Mouse (Mus musculus): Measurements from ENCODE around the gene Timm22.

Timm22 gene

DNA sequence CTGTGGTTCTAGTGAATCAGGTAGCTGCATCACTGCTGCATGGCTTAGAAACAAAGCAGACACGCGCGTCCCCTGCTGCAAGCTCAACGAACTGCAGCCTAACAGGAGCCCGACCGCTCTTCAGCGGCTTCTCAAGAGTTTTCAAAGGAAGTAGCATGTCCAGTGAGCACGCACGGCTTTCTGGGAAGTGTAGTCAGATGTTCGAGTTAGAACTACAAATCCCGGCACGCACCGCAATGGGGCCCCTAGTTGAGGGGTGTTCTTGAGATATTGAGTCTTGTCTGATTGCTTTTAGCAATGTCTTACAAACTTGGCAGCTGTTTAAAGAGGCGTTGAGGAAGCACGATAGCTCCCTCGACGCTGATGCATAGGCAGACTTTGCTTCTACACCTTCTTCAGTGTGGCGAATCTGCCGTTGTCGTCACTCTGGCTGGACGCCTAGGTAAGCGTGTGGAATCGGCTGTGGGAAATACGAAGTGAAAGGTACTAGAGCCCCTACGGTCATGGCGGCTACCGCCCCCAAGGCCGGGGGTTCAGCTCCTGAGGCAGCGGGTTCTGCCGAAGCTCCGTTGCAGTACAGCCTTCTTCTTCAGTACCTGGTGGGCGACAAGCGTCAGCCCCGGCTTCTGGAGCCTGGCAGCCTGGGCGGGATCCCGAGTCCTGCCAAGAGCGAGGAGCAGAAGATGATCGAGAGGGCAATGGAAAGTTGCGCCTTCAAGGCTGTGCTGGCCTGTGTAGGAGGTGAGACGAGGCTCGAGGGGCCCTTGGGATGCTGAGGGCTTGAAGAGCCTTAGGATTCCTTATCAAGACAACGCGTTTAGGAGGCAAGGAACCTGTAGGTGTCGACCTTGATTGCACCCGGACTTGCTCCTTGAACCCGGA lies at the start of gene Timm22:
Timm22 (plus strand) TSS at position 251 of the 882 bp plus-strand sequence.
- DNase-seq (ENCODE audit: extremely low spot score, low read depth, low spot score): peak; percentile 99

DNA sequence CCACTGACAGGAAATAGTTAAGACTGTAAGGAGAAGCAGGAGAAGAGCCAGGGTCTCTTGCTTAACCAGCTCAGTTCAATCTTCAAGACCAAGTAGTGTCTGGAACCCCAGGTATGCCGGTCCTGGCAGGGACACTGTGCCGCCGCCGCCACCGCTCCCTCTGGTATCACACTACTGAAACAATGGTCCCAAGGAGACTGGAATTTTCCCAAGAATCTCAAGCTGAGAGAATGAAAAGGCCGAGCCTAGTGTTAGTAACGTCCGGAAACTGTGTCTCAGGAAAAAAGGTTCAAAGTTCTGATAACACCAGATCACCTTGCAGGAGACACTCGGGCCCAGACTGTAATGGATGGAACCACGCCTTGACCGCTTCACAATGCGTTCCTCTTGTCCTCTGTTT lies 49.3 kb upstream of the Timm22 start:
- no peak for DNase-seq (ENCODE audit: extremely low spot score, low read depth, low spot score)

DNA sequence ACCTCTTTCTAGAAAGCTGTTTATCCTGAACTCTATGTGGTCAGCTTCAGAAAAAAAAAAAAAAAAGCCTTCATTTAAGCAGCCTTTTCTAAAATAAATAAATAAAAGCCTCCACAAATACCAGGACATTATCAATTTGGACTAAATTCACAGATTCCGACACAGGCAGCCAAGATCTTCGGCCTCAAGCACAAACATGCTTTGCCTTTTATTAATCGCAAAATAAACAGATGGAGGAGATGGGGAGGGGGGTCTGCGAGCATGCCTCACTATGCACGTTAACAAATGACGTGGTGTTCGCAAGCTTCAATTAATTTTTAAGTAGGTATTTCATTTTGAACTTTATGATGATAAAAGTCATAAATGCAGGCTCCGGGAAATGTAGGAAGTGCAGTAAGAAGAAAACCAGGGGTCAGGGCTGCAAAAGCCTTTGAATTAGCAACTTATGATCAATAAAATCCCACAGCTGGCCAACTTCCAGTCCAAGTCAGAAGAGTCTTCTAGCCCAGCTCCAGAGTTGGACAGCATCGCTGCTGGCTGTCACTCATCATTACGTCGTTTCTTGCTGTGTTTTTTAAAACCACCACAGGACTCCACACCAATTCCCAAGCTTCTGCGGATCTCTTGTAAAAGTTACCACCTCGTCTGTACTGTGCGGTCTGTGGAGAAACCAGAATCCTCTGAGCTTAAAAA lies 48.0 kb upstream of the Timm22 start:
- DNase-seq (ENCODE audit: extremely low spot score, low read depth, low spot score): no peak

DNA sequence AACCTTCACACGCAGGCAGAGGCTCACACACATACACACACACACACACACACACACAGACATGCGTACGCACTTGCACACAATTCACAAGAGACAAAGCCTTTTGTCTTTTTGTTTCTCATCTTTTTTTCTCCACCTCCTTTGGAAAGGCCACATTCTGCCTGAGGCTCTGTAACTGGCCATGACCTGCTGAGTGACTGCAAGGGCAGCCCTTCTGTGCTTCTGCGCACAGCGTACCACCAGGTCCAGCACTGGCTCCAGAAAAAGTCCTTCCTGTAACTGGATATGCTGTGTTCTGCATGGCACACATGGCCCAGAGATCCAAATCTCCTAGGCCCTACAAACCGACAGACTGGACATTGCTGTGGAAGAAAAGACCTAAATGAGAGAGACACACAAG lies 46.5 kb upstream of the Timm22 start:
- DNase-seq (ENCODE audit: extremely low spot score, low read depth, low spot score): no peak

DNA sequence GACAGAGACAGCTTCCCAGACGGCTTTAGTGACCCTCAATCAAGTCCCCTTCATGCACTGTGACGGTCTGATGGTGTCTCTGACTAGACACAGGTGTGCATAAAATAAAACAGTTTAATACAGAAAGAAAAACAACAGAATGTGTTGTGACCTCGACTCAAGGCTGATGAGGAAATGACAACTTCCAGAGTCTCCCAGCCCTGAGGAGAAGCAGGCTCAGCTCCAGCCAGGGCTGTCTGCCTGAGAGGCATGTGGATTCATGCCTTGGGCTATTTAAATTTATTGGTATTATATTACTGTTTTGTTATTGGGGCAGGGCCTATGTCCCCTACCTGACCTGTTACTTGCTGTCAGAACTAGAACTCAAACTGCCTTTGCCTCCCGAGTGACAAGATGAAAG lies 45.3 kb upstream of the Timm22 start:
- no peak for DNase-seq (ENCODE audit: extremely low spot score, low read depth, low spot score)

DNA sequence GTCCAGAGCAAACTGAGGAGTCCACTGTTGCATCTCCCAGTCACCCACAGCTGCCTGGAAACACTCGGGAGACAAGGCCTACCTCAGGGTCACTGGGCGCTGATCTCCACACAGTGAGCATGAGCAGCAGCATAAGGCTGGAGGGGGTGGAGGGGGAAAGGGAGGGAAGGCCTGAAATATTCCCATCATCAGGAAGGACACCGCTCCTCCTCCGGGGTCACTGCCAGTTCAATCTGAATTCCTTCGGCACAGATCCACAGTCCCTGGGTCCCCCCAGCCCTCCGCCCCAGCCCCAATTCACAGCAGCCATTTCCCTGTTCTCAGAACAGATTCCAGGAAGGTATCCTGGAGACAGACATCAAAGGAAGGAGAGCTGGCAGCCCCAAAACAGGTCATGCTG lies 43.6 kb upstream of the Timm22 start:
- no peak for DNase-seq (ENCODE audit: extremely low spot score, low read depth, low spot score)

DNA sequence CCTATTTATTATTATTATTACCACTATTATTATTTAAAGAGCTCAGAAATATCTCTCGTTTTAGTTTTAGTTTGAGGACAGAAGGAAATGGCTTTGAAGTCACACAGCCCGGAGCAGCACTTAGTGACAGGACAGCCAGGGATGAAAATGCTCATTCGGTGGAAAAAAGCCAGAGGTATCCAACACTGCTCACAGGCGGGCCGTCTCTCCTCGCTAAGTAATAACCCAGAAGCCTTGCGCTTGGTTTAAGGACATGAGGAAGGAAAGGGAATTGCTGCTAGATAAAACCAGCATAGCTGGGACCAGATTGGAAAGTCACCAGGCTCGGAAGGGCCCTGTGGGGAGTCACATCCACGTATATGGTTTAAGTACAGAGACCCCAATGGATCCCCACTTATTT lies 43.1 kb upstream of the Timm22 start:
- DNase-seq (ENCODE audit: extremely low spot score, low read depth, low spot score): no peak

DNA sequence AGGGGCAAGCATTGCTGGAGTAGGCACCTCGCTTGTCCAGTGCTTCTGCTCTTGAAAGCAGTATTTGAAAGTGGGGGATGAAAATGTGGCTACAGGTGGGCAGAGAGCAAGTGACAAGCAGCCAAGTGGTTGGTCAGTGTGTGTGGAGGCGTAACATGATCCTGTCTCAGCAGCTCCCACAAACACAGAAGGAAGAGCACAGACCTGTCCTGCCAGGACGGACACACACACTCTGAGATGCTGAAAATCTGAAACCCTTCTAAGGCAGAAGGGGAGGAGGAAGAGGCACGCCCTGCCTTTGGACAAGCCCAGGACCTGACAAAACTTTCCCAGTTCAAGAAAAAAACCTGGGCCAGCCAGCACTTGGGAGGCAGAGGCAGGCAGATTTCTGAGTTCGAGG lies 42.7 kb upstream of the Timm22 start:
- DNase-seq (ENCODE audit: extremely low spot score, low read depth, low spot score): no peak

DNA sequence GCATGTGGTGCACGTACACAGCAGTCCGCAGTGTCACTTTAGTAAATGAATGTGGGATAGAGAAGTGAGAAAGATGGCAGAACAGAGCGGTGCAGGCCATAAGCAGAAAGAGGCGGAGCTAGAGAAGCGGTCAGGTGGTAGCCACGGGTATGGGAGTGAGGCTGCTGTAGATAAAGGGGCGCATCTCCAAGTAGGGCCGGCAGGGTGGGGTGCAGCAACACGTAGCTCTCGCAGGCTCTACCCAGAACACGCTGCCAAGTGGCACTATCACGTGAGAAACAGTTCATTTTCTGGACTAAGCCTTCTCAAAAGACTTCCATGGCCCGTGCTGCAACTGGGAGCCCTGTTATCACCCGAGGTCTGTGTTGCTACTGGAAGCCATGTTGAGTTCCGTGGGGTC lies 40.0 kb upstream of the Timm22 start:
- no peak for DNase-seq (ENCODE audit: extremely low spot score, low read depth, low spot score)

DNA sequence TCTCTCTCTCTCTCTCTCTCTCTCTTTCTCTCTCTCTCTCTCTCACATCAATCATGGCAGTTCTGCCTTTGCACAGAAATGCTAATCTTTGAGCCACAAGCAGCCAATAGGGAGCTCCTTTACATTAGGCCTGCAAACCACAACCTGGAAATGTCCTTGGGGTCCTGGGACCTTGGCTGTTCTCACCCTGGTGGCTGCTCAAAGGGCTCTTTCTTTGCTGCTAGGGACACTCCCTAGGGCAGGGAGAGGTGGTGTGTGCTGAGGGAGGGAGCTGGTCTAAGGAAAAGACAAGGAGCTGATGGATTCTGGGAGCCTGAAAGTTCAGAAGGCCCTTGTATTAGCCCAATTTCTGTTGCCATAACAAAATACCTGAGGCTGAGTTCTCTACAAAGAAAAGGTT lies 36.3 kb upstream of the Timm22 start:
- DNase-seq (ENCODE audit: extremely low spot score, low read depth, low spot score): no peak

DNA sequence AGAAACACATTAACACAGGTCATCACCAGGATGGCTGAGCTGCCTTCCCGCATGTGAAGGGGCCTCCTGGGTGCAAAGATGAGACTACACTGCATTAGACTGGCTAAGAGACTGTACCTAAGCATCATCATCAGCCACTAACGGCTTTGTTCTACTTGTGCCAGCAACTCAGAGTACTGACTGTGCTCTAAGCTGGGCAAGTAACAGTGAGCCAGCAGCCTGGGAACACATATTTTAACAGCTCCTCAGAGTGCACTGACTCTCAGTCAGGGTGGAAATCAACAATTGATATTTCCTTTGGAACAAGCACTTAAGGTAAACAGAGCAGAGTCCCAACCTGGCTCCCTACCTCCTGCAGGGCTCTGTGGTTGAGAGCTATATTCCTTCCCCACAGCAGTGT lies 34.6 kb upstream of the Timm22 start:
- no peak for DNase-seq (ENCODE audit: extremely low spot score, low read depth, low spot score)

DNA sequence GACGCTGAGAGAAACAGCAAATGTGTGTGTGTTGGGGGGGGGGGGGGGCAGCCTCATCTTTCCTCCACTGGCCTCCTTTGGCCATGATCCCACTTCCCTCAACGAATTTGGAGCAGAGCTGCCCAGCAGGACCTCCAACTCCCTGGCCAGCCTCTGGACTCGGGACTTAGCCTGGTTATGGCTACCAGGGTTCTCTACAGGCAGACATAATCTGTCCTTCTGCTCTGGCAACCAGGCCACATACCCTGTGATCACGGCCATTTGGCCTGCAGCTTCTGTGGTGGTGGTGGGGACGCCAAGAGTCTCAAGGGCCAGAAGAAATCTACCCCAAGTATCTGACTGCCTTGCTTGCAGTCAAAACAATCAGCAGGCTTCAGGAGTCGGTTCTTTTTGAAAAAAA lies 34.2 kb upstream of the Timm22 start:
- no peak for DNase-seq (ENCODE audit: extremely low spot score, low read depth, low spot score)

DNA sequence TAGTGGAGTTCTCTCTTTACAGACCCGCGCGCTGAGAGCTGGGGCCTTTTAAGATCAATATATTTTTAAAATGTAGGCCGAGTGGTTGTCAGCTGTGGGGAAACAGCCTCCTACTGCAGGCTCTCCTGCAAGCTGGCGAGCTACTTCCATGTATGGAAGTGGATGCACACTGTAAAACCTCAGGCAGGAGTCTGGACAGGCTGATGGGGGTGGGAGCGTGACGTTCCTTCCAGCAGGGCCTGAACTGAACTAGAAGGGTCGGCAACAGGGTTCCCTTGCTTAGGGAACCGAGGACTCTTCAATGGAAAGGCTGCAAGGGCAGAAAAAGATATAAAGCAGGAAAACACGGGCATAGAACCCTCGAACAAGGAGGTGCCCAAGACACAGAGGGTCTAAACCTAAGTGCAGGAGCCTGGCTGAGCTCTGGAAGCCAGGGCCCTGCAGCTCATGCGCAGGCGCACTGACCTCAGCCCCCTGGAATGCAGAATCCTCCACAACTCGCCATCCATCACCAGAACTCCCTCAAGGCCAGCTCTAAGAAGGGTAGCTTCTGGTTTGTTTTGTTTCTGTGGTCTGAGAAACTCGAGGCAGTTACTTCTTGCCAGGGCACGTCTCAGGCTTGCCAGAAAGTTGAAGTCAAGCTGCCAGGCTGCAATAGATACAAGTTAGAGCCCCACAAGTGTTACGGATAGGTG lies 32.1 kb upstream of the Timm22 start:
- no peak for DNase-seq (ENCODE audit: extremely low spot score, low read depth, low spot score)

DNA sequence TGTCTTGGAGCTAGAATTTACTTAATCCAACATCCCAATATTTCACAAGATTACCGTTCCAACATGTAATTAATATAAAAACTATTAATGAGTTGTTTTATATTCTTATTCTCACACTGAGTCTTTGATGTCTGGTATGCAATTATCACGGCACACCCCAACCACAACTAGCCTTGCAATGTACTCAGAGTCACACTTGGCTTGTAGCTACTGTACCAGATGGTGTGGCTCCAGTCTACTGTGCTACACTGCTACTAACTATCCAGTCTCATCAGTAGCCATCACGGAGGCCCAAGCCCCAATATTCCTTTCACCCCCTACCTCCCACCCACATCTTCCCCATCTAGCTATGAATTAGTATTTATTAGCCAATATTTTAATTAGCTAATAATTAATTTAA lies 30.3 kb upstream of the Timm22 start:
- no peak for DNase-seq (ENCODE audit: extremely low spot score, low read depth, low spot score)

DNA sequence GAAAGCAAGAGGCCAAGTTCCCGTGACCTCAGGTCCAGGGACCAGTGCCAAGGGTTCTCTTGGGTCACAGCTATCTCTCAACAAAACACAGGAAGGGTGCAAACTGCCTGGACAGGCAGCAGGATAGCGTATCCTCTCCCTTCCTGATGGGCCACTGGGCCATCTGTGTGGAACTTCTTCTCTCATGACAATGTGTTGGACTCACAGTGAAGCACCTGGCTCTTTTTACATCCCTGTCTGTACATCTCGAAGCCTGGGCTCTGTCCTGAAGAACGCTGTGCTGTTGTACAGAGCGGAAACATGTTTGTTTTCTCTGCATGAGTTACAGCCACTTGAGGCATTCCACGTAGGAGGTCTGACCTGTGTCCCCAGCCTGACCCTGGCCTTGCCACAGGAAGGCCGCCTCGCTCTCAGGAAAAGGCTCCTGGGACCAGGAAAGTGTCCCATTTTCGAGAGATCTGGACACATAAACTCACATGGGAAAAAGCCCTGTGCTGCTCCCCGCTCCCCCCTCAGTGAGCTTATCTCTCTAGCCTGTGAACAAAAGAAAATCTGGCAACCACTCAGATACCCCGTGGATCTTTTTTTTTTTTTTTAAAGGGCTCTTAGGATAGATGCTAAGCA lies 26.7 kb upstream of the Timm22 start:
- DNase-seq (ENCODE audit: extremely low spot score, low read depth, low spot score): no peak

DNA sequence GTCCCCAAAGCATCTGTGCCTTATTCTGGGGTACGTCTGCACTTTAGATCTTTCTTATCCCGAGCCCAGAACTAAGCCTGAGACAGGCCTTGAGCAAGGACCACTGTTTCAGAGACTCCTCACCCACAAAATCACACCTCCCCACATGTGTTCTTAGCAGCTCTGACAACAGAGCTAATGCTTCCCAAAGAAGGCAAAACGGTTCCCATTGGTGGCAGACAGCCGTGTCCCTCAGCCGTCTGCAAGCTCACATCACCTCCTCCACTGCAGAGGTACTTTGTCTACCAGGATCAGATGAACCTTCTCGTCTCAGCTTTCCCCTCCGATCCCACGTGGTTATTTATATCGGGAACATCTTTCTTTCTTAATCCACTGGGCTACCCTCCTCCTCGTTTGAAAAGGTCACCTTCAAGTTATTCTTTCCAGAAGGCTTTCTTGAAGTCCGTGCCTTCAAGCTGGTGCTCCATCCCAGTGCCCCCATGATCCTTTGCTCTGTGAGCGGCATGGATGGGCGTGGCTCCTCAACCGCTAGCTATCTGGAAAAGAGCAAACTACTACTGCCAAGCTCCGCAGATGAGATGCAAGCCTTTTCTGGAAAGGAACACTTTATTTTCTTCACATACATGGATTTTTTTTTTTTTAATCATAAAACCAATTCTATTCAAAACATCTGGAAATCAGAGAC lies 25.4 kb upstream of the Timm22 start:
- no peak for DNase-seq (ENCODE audit: extremely low spot score, low read depth, low spot score)

DNA sequence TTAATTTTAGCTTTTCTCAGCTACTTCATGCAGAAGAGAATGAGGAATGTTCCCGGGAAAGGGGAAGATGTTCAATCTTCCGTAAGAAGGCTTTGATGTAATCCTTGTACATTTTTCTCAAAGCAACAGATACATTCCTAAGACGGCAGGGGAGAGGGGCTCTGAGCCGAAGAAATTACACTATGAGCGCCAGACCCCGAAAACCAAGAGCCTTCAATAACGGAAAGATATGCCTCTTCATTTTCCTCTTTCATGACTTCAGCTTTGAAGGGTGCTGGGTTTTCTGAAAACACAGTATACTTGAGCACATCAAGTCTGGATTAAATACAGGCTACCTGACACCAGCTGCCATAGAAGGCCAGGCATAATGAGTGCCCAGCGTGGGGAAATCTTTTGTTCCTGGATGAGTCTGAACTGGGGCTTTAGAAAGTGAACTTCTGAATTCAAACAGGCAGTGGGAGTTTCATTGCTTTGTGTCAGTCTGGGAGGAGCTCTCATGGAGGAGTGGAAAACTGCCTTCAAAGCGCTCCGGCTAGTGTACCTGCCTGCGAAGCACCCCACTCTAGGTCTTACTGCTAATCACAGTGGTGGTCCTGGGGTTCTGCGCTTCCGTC lies 23.9 kb upstream of the Timm22 start:
- no peak for DNase-seq (ENCODE audit: extremely low spot score, low read depth, low spot score)

DNA sequence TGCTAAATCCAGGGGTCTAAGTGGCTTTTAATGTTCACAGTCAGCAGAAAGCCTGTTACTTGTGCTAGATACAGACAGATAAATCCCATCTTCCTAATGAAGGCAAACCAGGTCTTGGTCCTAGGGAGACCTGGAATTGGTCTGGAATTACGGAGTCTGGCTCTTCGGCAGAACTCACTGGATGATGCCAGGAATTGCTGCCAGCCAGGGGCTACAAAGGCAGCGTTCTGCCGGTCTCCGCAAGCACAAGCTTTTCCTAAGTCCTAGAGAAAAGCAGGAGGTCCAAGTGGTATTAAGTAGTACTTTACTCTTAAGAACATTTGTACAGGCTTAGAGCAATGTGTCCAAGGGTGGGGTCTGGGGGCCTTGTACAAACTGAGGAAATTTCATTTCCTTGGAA lies 22.4 kb upstream of the Timm22 start:
- no peak for DNase-seq (ENCODE audit: extremely low spot score, low read depth, low spot score)

DNA sequence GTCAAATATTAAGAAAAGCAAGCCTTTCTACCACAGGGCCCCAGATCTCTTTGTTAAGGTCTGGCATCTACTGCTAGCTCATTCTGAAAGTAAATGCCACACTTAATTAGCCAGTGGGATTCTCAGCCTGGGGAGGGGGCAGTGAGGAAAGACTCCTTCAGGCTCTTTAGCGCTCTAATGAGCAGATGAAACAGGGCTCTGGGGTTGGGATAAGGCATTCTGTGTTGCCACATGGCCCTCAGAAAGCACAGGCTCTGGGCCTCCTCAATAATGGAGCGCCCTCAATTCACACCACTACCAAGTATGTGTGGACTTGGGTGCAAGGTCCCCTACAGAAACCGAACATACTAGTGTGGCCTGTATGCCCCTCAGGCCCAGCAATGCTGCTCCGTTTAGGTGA lies 21.7 kb upstream of the Timm22 start:
- no peak for DNase-seq (ENCODE audit: extremely low spot score, low read depth, low spot score)

DNA sequence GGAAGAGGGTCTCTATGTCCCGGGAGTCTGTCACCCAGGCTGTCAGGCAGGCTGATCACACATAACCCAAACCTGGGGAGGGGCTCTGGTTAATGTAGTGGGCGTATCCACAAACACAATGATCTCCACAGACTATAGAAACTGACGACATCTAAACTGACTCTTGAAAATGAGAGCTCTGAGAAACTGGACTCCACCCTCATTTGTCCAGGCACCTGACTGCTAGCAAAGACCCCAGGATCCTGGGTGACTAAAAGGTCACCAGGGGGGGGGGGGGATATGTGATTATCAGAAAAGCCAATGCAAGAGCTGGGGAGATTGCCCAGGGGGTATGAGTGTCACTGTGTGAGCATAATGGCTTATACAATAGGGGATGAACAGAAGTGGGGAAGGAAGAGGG lies 21.0 kb upstream of the Timm22 start:
- no peak for DNase-seq (ENCODE audit: extremely low spot score, low read depth, low spot score)

DNA sequence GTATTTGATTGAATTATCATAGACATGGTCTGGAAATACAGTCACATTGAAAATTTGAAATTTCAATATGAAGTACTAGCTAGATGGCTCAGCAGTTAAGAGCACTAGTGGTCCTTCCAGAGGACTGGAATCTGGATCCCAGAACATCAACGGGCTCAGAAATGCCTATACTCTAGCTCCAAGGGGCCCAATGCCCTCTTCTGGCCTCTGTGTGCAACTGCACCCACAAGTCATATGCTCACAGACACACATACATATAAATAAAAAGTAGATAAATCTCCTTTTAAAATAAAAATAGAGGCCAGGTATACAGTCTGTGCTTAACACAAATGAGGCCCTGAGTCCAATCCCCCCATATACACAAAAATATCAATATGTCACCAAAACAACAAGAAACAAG lies 19.7 kb upstream of the Timm22 start:
- DNase-seq (ENCODE audit: extremely low spot score, low read depth, low spot score): no peak

Measured in hindlimb bud, embryonic 11.5 days (tissue).